In genomic region chr4:150177122-150177521, GRCm38 (mm10) we compare ENCODE assay signal across 28 mouse cellular contexts. TPM values are rescaled to one million over a fixed set of nuclear protein-coding genes. Genes with fewer than 3 reads are reported as not detected.
DNase-seq lines count a peak whose midpoint lies in the region; ATAC-seq and TF ChIP-seq lines count a peak whose summit lies in the region.
"Had no signal": no experiment of that assay in that cellular context is flagged by ENCODE, and none has a peak within 500 bp of the region (broad histone marks: within the 10 kb centered on the region; RNA-seq: fewer than 3 reads in every experiment).

No protein-coding gene starts in this region.

- 0 out of 2 replicates have a peak overlapping the region, but pooled peaks have one; percentile 15 for H3K9ac ChIP-seq in liver, embryonic 12.5 days
- no peak overlapping the region for H3K9ac ChIP-seq in liver, postnatal 0 days (replicated peaks)
- H3K9ac ChIP-seq in ES-E14 (ENCODE audit: insufficient read depth, low read depth, low read length, poor library complexity, severe bottlenecking), result no peak overlapping the region
- no peak overlapping the region for H3K9ac ChIP-seq in liver, embryonic 14.5 days (replicated peaks)
- H3K9ac ChIP-seq: embryonic facial prominence, embryonic 12.5 days; embryonic facial prominence, embryonic 15.5 days; forebrain, postnatal 0 days; heart, embryonic 12.5 days; heart, embryonic 15.5 days; hindbrain, embryonic 13.5 days had no signal

- TF ChIP-seq EP300 in liver, postnatal 0 days (IDR thresholded peaks at IDR 0.05; ENCODE audit: low read depth), result no peak
- TF ChIP-seq EP300 in liver, embryonic 14.5 days (IDR thresholded peaks at IDR 0.05; ENCODE audit: low read depth), result no peak

- DNase-seq in liver, postnatal 0 days, result no peak
- DNase-seq in ES-E14 (ENCODE audit: low read depth, low spot score), result no peak
- DNase-seq in liver, embryonic 14.5 days (ENCODE audit: low read depth in 3 of 3, low spot score in 3 of 3), result no peak
- DNase-seq in heart, adult 9 months (ENCODE audit: low spot score in 2 of 2), result no peak
- no peak for DNase-seq in limb, embryonic 10.5 days (ENCODE audit: low spot score)
- DNase-seq: adrenal gland, adult 8-10 months had no signal

- H3K4me2 ChIP-seq in liver, embryonic 12.5 days, result peak overlapping the region; percentile 56
- H3K4me2 ChIP-seq in liver, postnatal 0 days (ENCODE audit: low read depth, low read length), result no peak overlapping the region
- H3K4me2 ChIP-seq in liver, embryonic 14.5 days (ENCODE audit: low read depth), result peak overlapping the region; percentile 48
- H3K4me2 ChIP-seq: hindbrain, embryonic 13.5 days had no signal

- no peak overlapping the region for H3K4me3 ChIP-seq in liver, embryonic 12.5 days
- H3K4me3 ChIP-seq in liver, postnatal 0 days (ENCODE audit: low read depth, low read length), result no peak overlapping the region
- H3K4me3 ChIP-seq in ES-E14 (ENCODE audit: insufficient read depth in 1 of 2, low read depth in 1 of 2, low read length in 2 of 2, poor library complexity in 1 of 2, severe bottlenecking in 1 of 2), result no peak overlapping the region
- no peak overlapping the region for H3K4me3 ChIP-seq in liver, embryonic 14.5 days (ENCODE audit: insufficient read depth in 1 of 2, low read depth in 2 of 2, low read length in 2 of 2)
- H3K4me3 ChIP-seq in limb, embryonic 10.5 days, result no peak overlapping the region
- H3K4me3 ChIP-seq: embryonic facial prominence, embryonic 12.5 days; embryonic facial prominence, embryonic 15.5 days; heart, embryonic 12.5 days; heart, embryonic 15.5 days; hindbrain, embryonic 10.5 days; hindbrain, embryonic 13.5 days had no signal

- WGBS in liver, embryonic 12.5 days (ENCODE audit: insufficient replicate concordance), result 46% methylated on average over 8 of the region's 8 CpGs
- 55% methylated on average over 8 of the region's 8 CpGs for WGBS in liver, postnatal 0 days (ENCODE audit: insufficient replicate concordance)
- WGBS in liver, embryonic 14.5 days (ENCODE audit: insufficient replicate concordance), result 45% methylated on average over 8 of the region's 8 CpGs
- 83% methylated on average over 8 of the region's 8 CpGs for WGBS in limb, embryonic 10.5 days

- no peak for TF ChIP-seq CTCF in liver, postnatal 0 days (IDR thresholded peaks at IDR 0.05; ENCODE audit: low read depth)
- no peak for TF ChIP-seq CTCF in liver, embryonic 14.5 days (IDR thresholded peaks at IDR 0.05; ENCODE audit: low read depth)

- in situ Hi-C loops in ES-E14 (cut with MboI; ENCODE audit: low sequenced_read_pairs in 2 of 2, unreplicated experiment in 2 of 2), result no loop called here

- H3K27ac ChIP-seq in liver, embryonic 12.5 days, result no peak overlapping the region
- H3K27ac ChIP-seq in liver, postnatal 0 days (ENCODE audit: low read depth), result no peak overlapping the region
- H3K27ac ChIP-seq in ES-E14 (ENCODE audit: insufficient read depth, low read depth, low read length, poor library complexity, severe bottlenecking), result no peak overlapping the region
- H3K27ac ChIP-seq in liver, embryonic 14.5 days, result no peak overlapping the region
- H3K27ac ChIP-seq in limb, embryonic 10.5 days, result no peak overlapping the region
- H3K27ac ChIP-seq: embryonic facial prominence, embryonic 12.5 days; embryonic facial prominence, embryonic 15.5 days; heart, embryonic 15.5 days; hindbrain, embryonic 10.5 days; hindbrain, embryonic 13.5 days had no signal

- no peaks in the 10 kb centered on the region for H3K27me3 ChIP-seq in liver, embryonic 12.5 days (replicated peaks)
- H3K27me3 ChIP-seq in liver, postnatal 0 days (ENCODE audit: insufficient read depth, low read length), result no peaks in the 10 kb centered on the region
- H3K27me3 ChIP-seq in liver, embryonic 14.5 days (ENCODE audit: control insufficient read depth, insufficient read depth, low read length), result no peaks in the 10 kb centered on the region
- H3K27me3 ChIP-seq in limb, embryonic 10.5 days (ENCODE audit: low read depth, poor library complexity, severe bottlenecking), result no peaks in the 10 kb centered on the region
- H3K27me3 ChIP-seq: embryonic facial prominence, embryonic 12.5 days; embryonic facial prominence, embryonic 15.5 days; heart, embryonic 12.5 days; heart, embryonic 15.5 days; hindbrain, embryonic 13.5 days had no signal

- no peaks in the 10 kb centered on the region for H3K36me3 ChIP-seq in liver, embryonic 12.5 days
- H3K36me3 ChIP-seq in liver, postnatal 0 days (replicated peaks; ENCODE audit: insufficient read depth, low read length), result no peaks in the 10 kb centered on the region
- no peaks in the 10 kb centered on the region for H3K36me3 ChIP-seq in ES-E14 (ENCODE audit: control insufficient read depth, insufficient read depth, low read length, poor library complexity, severe bottlenecking)
- no peaks in the 10 kb centered on the region for H3K36me3 ChIP-seq in liver, embryonic 14.5 days (replicated peaks; ENCODE audit: control insufficient read depth, insufficient read depth, low read depth)
- no peaks in the 10 kb centered on the region for H3K36me3 ChIP-seq in limb, embryonic 10.5 days
- H3K36me3 ChIP-seq: embryonic facial prominence, embryonic 12.5 days; embryonic facial prominence, embryonic 15.5 days; heart, embryonic 12.5 days; heart, embryonic 15.5 days; hindbrain, embryonic 10.5 days; hindbrain, embryonic 13.5 days had no signal

- peaks cover 17% of the 10 kb centered on the region for H3K4me1 ChIP-seq in liver, embryonic 12.5 days
- H3K4me1 ChIP-seq in liver, postnatal 0 days (ENCODE audit: insufficient read depth), result no peaks in the 10 kb centered on the region
- H3K4me1 ChIP-seq in ES-E14 (ENCODE audit: control insufficient read depth in 2 of 2, insufficient read depth in 2 of 2, low read length in 2 of 2, poor library complexity in 1 of 2), result no peaks in the 10 kb centered on the region; a peak in 1 of 4 replicates
- H3K4me1 ChIP-seq in liver, embryonic 14.5 days (replicated peaks; ENCODE audit: control insufficient read depth in 2 of 2, insufficient read depth in 2 of 2, low read length in 1 of 2), result peaks cover 0 to 3% of the 10 kb centered on the region in 2 experiments; a peak in 1 of 4 replicates
- peaks cover 26% of the 10 kb centered on the region for H3K4me1 ChIP-seq in limb, embryonic 10.5 days
- H3K4me1 ChIP-seq: heart, embryonic 12.5 days had no signal

- peaks cover 5% of the 10 kb centered on the region; the same call in 1 of the 2 replicates for H3K9me3 ChIP-seq in liver, embryonic 12.5 days (replicated peaks)
- H3K9me3 ChIP-seq in liver, postnatal 0 days (ENCODE audit: low read length), result no peaks in the 10 kb centered on the region
- peaks cover 11% of the 10 kb centered on the region; the same call in 1 of the 2 replicates for H3K9me3 ChIP-seq in ES-E14 (ENCODE audit: control insufficient read depth, insufficient read depth, low read depth, low read length)
- H3K9me3 ChIP-seq in liver, embryonic 14.5 days (ENCODE audit: control insufficient read depth, low read length), result no peaks in the 10 kb centered on the region
- no peaks in the 10 kb centered on the region for H3K9me3 ChIP-seq in limb, embryonic 10.5 days (replicated peaks)
- H3K9me3 ChIP-seq: heart, embryonic 15.5 days; hindbrain, embryonic 13.5 days had no signal

- ATAC-seq in liver, embryonic 12.5 days, result no peak
- no peak for ATAC-seq in liver, postnatal 0 days
- ATAC-seq in liver, embryonic 14.5 days (ENCODE audit: insufficient read depth), result no peak

TF ChIP-seq in ES-E14, 5 proteins besides CTCF, POLR2A, EP300 and RAD21:
- TF ChIP-seq HCFC1 (IDR thresholded peaks at IDR 0.05; ENCODE audit: borderline replicate concordance, insufficient read depth, low read length), result no peak
- peak; percentile 81 for TF ChIP-seq MAFK (IDR thresholded peaks at IDR 0.05; ENCODE audit: insufficient read depth, low read depth, low read length)

RNA-seq across cellular contexts. Expression of gene Car6, which starts 24.0 kb away (rescaled TPM):
- not detected in 2 replicates for polyA plus RNA-seq in liver, embryonic 12.5 days (2016; fragmentation: Nextera tagmentation; extraction: Ambion mirVana)
- not detected in 2 replicates for polyA plus RNA-seq in liver, postnatal 0 days (2015; fragmentation: Nextera tagmentation; extraction: Ambion mirVana)
- 0.18 and 0.21 TPM in 2 replicates for total RNA-seq in ES-E14 (2012; rRNA removed)
- 0.02 and 0.17 TPM in 2 replicates for polyA plus RNA-seq in liver, embryonic 14.5 days (2012; rRNA removed)
- polyA plus RNA-seq in liver, embryonic 14.5 days (2014; fragmentation: Nextera tagmentation; extraction: Ambion mirVana), result 0.09 TPM in 1 of 2 replicates, not detected in the other
- not detected in 2 replicates for polyA plus RNA-seq in limb, embryonic 10.5 days (2016; fragmentation: Nextera tagmentation; extraction: Ambion mirVana)
- total RNA-seq: forebrain, postnatal 0 days; gastrocnemius, adult 2 months; heart, postnatal 10 days; heart, postnatal 36 days had no signal
- polyA plus RNA-seq: activated CD4-positive, CD25-positive, alpha-beta regulatory T cell, adult 4 months; brain, embryonic 14.5 days; cortical plate, adult 2 months; forebrain, embryonic 11.5 days; forebrain, embryonic 14.5 days; forebrain, postnatal 0 days; frontal cortex, adult 2 months; heart, embryonic 12.5 days; heart, embryonic 15.5 days; hindbrain, embryonic 13.5 days; hindbrain, embryonic 16.5 days had no signal

RNA-seq across cellular contexts. Expression of gene Slc2a7, which starts 28.4 kb away (rescaled TPM):
- not detected in 2 replicates for polyA plus RNA-seq in liver, embryonic 12.5 days (2016; fragmentation: Nextera tagmentation; extraction: Ambion mirVana)
- not detected in 2 replicates for polyA plus RNA-seq in liver, postnatal 0 days (2015; fragmentation: Nextera tagmentation; extraction: Ambion mirVana)
- 2.5 and 2.6 TPM in 2 replicates for total RNA-seq in ES-E14 (2012; rRNA removed)
- polyA plus RNA-seq in liver, embryonic 14.5 days (2012; rRNA removed), result 0.04 TPM in 1 of 2 replicates, not detected in the other
- polyA plus RNA-seq in liver, embryonic 14.5 days (2014; fragmentation: Nextera tagmentation; extraction: Ambion mirVana), result 0.24 TPM in 1 of 2 replicates, not detected in the other
- polyA plus RNA-seq in limb, embryonic 10.5 days (2016; fragmentation: Nextera tagmentation; extraction: Ambion mirVana), result not detected in 2 replicates
- total RNA-seq: adrenal gland, adult 8-10 months; adrenal gland, postnatal 25 days; forebrain, postnatal 0 days; gastrocnemius, adult 2 months; gastrocnemius, postnatal 14 days; gastrocnemius, postnatal 4 days; heart, adult 8-10 months; heart, postnatal 10 days; heart, postnatal 36 days had no signal
- polyA plus RNA-seq: activated CD4-positive, CD25-positive, alpha-beta regulatory T cell, adult 4 months; brain, embryonic 14.5 days; cortical plate, adult 2 months; embryonic facial prominence, embryonic 12.5 days; embryonic facial prominence, embryonic 15.5 days; forebrain, embryonic 11.5 days; forebrain, embryonic 14.5 days; forebrain, postnatal 0 days; frontal cortex, adult 2 months; heart, embryonic 12.5 days; heart, embryonic 15.5 days; hindbrain, embryonic 10.5 days; hindbrain, embryonic 13.5 days; hindbrain, embryonic 16.5 days had no signal

RNA-seq across cellular contexts. Expression of gene Slc2a5, which starts 58.0 kb away (rescaled TPM):
- 0.22 and 0.30 TPM in 2 replicates for polyA plus RNA-seq in liver, embryonic 12.5 days (2016; fragmentation: Nextera tagmentation; extraction: Ambion mirVana)
- 0.16 and 0.22 TPM in 2 replicates for polyA plus RNA-seq in liver, postnatal 0 days (2015; fragmentation: Nextera tagmentation; extraction: Ambion mirVana)
- total RNA-seq in ES-E14 (2012; rRNA removed), result 2.4 and 3.2 TPM in 2 replicates
- 0.08 and 0.19 TPM in 2 replicates for polyA plus RNA-seq in liver, embryonic 14.5 days (2012; rRNA removed)
- polyA plus RNA-seq in liver, embryonic 14.5 days (2014; fragmentation: Nextera tagmentation; extraction: Ambion mirVana), result 0.18 and 0.43 TPM in 2 replicates
- 0.98 and 1.1 TPM in 2 replicates for polyA plus RNA-seq in limb, embryonic 10.5 days (2016; fragmentation: Nextera tagmentation; extraction: Ambion mirVana)
- total RNA-seq: gastrocnemius, adult 2 months had no signal
- polyA plus RNA-seq: activated CD4-positive, CD25-positive, alpha-beta regulatory T cell, adult 4 months had no signal

RNA-seq across cellular contexts. Expression of gene Eno1, which starts 59.4 kb away (rescaled TPM):
- 1,241 and 1,342 TPM in 2 replicates for polyA plus RNA-seq in liver, embryonic 12.5 days (2016; fragmentation: Nextera tagmentation; extraction: Ambion mirVana)
- polyA plus RNA-seq in liver, postnatal 0 days (2015; fragmentation: Nextera tagmentation; extraction: Ambion mirVana), result 574 and 747 TPM in 2 replicates
- total RNA-seq in ES-E14 (2012; rRNA removed), result 824 and 994 TPM in 2 replicates
- polyA plus RNA-seq in liver, embryonic 14.5 days (2012; rRNA removed), result 167 and 215 TPM in 2 replicates
- polyA plus RNA-seq in liver, embryonic 14.5 days (2014; fragmentation: Nextera tagmentation; extraction: Ambion mirVana), result 451 and 488 TPM in 2 replicates
- 3,103 and 4,103 TPM in 2 replicates for polyA plus RNA-seq in limb, embryonic 10.5 days (2016; fragmentation: Nextera tagmentation; extraction: Ambion mirVana)
